Mouse (Mus musculus): ENCODE measurements around the gene Eral1. TPM values are rescaled to one million over a fixed set of nuclear protein-coding genes. Genes with fewer than 3 reads are reported as not detected.

The Eral1 gene
- 39.0 and 40.8 TPM in 2 replicates for polyA plus RNA-seq (2014; fragmentation: Nextera tagmentation; extraction: Ambion mirVana)

- Histone ChIP-seq H3K27me3 (replicated peaks; ENCODE audit: control insufficient read depth, insufficient read depth, low read length) (no peaks in the 10 kb centered on the region), H3K4me2 (peak within 1 kb of the TSS; percentile 79), H3K9me3 (ENCODE audit: control insufficient read depth, low read length) (no peaks in the 10 kb centered on the region), H3K36me3 (ENCODE audit: control insufficient read depth, insufficient read depth, low read length) (peaks cover 7% of the 10 kb centered on the region; the same call in 1 of the 2 replicates), H3K9ac (ENCODE audit: low read depth, low read length) (peak within 1 kb of the TSS; percentile 80), H3K4me3 (ENCODE audit: low read depth, low read length) (peak within 1 kb of the TSS; percentile 76), H3K4me1 (replicated peaks; ENCODE audit: control insufficient read depth, insufficient read depth, low read length) (peaks cover 12% of the 10 kb centered on the region), H3K27ac (ENCODE audit: low read depth, low read length) (peak within 1 kb of the TSS; percentile 56)
- DNase-seq (ENCODE audit: low spot score): peak; percentile 79
- peak; percentile 86 for ATAC-seq (replicated peaks; ENCODE audit: low FRiP score)
- 1% methylated on average over 42 of the region's 42 CpGs for WGBS
These were observed at the start of gene Eral1 for GRCm38 (mm10) chr11:78079961-78080921. Eral1 (minus strand) TSS chr11:78080383.

- no peaks in the 10 kb centered on the region for H3K9me3 ChIP-seq (ENCODE audit: control insufficient read depth, low read length)
- DNase-seq (ENCODE audit: low spot score): no peak
- H3K27me3 ChIP-seq (replicated peaks; ENCODE audit: control insufficient read depth, insufficient read depth, low read length): no peaks in the 10 kb centered on the region
- H3K9ac ChIP-seq (ENCODE audit: low read depth, low read length): no peak overlapping the region
- peaks cover 45% of the 10 kb centered on the region for H3K4me1 ChIP-seq (replicated peaks; ENCODE audit: control insufficient read depth, insufficient read depth, low read length)
- no peaks in the 10 kb centered on the region for H3K36me3 ChIP-seq (ENCODE audit: control insufficient read depth, insufficient read depth, low read length)
- no peak overlapping the region for H3K4me3 ChIP-seq (ENCODE audit: low read depth, low read length)
- H3K27ac ChIP-seq (ENCODE audit: low read depth, low read length): no peak overlapping the region
- 78% methylated on average over 8 of the region's 8 CpGs for WGBS
- ATAC-seq (replicated peaks; ENCODE audit: low FRiP score): no peak
- H3K4me2 ChIP-seq: no peak overlapping the region
These were observed 49.3 kb upstream of the Eral1 start for GRCm38 (mm10) chr11:78129458-78129857.

- H3K4me2 ChIP-seq: peak overlapping the region; percentile 6; the same call in 1 of the 2 replicates
- H3K9ac ChIP-seq (ENCODE audit: low read depth, low read length): no peak overlapping the region
- no peaks in the 10 kb centered on the region for H3K9me3 ChIP-seq (ENCODE audit: control insufficient read depth, low read length)
- H3K27me3 ChIP-seq (replicated peaks; ENCODE audit: control insufficient read depth, insufficient read depth, low read length): no peaks in the 10 kb centered on the region
- DNase-seq (ENCODE audit: low spot score) (no peak), ATAC-seq (replicated peaks; ENCODE audit: low FRiP score) (no peak)
- peak overlapping the region; percentile 51; the same call in 1 of the 2 replicates for H3K27ac ChIP-seq (ENCODE audit: low read depth, low read length)
- H3K4me3 ChIP-seq (ENCODE audit: low read depth, low read length): no peak overlapping the region
- H3K4me1 ChIP-seq (replicated peaks; ENCODE audit: control insufficient read depth, insufficient read depth, low read length): peaks cover 38% of the 10 kb centered on the region
- H3K36me3 ChIP-seq (ENCODE audit: control insufficient read depth, insufficient read depth, low read length): no peaks in the 10 kb centered on the region
- 51% methylated on average over 4 of the region's 4 CpGs for WGBS
These were observed 46.6 kb upstream of the Eral1 start for GRCm38 (mm10) chr11:78126739-78127138.

- no peak for DNase-seq (ENCODE audit: low spot score)
- Histone ChIP-seq H3K4me2 (peak overlapping the region; percentile 54), H3K4me3 (ENCODE audit: low read depth, low read length) (0 out of 2 replicates have a peak overlapping the region, but pooled peaks have one; percentile 20), H3K4me1 (replicated peaks; ENCODE audit: control insufficient read depth, insufficient read depth, low read length) (peaks cover 39% of the 10 kb centered on the region), H3K36me3 (ENCODE audit: control insufficient read depth, insufficient read depth, low read length) (no peaks in the 10 kb centered on the region), H3K27me3 (replicated peaks; ENCODE audit: control insufficient read depth, insufficient read depth, low read length) (no peaks in the 10 kb centered on the region), H3K9ac (ENCODE audit: low read depth, low read length) (peak overlapping the region; percentile 55), H3K27ac (ENCODE audit: low read depth, low read length) (peak overlapping the region; percentile 70), H3K9me3 (ENCODE audit: control insufficient read depth, low read length) (no peaks in the 10 kb centered on the region)
- ATAC-seq (replicated peaks; ENCODE audit: low FRiP score): no peak
- WGBS: 50% methylated on average over 6 of the region's 6 CpGs
These were observed 45.5 kb upstream of the Eral1 start for GRCm38 (mm10) chr11:78125691-78126090.

- Histone ChIP-seq H3K4me1 (replicated peaks; ENCODE audit: control insufficient read depth, insufficient read depth, low read length) (peaks cover 56% of the 10 kb centered on the region), H3K36me3 (ENCODE audit: control insufficient read depth, insufficient read depth, low read length) (no peaks in the 10 kb centered on the region), H3K4me2 (no peak overlapping the region), H3K27me3 (replicated peaks; ENCODE audit: control insufficient read depth, insufficient read depth, low read length) (no peaks in the 10 kb centered on the region), H3K27ac (ENCODE audit: low read depth, low read length) (no peak overlapping the region), H3K9me3 (ENCODE audit: control insufficient read depth, low read length) (no peaks in the 10 kb centered on the region), H3K9ac (ENCODE audit: low read depth, low read length) (no peak overlapping the region), H3K4me3 (ENCODE audit: low read depth, low read length) (no peak overlapping the region)
- ATAC-seq (replicated peaks; ENCODE audit: low FRiP score): no peak
- no peak for DNase-seq (ENCODE audit: low spot score)
These were observed 43.6 kb upstream of the Eral1 start for GRCm38 (mm10) chr11:78123782-78124181.

- Histone ChIP-seq H3K36me3 (ENCODE audit: control insufficient read depth, insufficient read depth, low read length) (no peaks in the 10 kb centered on the region), H3K4me2 (peak overlapping the region; percentile 30; the same call in 1 of the 2 replicates), H3K27ac (ENCODE audit: low read depth, low read length) (peak overlapping the region; percentile 45; the same call in 1 of the 2 replicates), H3K4me1 (replicated peaks; ENCODE audit: control insufficient read depth, insufficient read depth, low read length) (peaks cover 62% of the 10 kb centered on the region), H3K9me3 (ENCODE audit: control insufficient read depth, low read length) (no peaks in the 10 kb centered on the region), H3K27me3 (replicated peaks; ENCODE audit: control insufficient read depth, insufficient read depth, low read length) (no peaks in the 10 kb centered on the region), H3K9ac (ENCODE audit: low read depth, low read length) (no peak overlapping the region), H3K4me3 (ENCODE audit: low read depth, low read length) (no peak overlapping the region)
- DNase-seq (ENCODE audit: low spot score): no peak
- no peak for ATAC-seq (replicated peaks; ENCODE audit: low FRiP score)
- 58% methylated on average over 4 of the region's 4 CpGs for WGBS
These were observed 42.6 kb upstream of the Eral1 start for GRCm38 (mm10) chr11:78122815-78123214.

GRCm38 (mm10) chr11:78121176-78121575 is 41.0 kb upstream of the Eral1 start:
- H3K4me2 ChIP-seq: no peak overlapping the region
- H3K4me3 ChIP-seq (ENCODE audit: low read depth, low read length): no peak overlapping the region
- H3K9ac ChIP-seq (ENCODE audit: low read depth, low read length): no peak overlapping the region
- H3K27ac ChIP-seq (ENCODE audit: low read depth, low read length): no peak overlapping the region
- peaks cover 63% of the 10 kb centered on the region for H3K4me1 ChIP-seq (replicated peaks; ENCODE audit: control insufficient read depth, insufficient read depth, low read length)
- H3K27me3 ChIP-seq (replicated peaks; ENCODE audit: control insufficient read depth, insufficient read depth, low read length): no peaks in the 10 kb centered on the region
- no peaks in the 10 kb centered on the region for H3K9me3 ChIP-seq (ENCODE audit: control insufficient read depth, low read length)
- 75% methylated on average over 5 of the region's 5 CpGs for WGBS
- ATAC-seq (replicated peaks; ENCODE audit: low FRiP score) (no peak), DNase-seq (ENCODE audit: low spot score) (no peak)
- H3K36me3 ChIP-seq (ENCODE audit: control insufficient read depth, insufficient read depth, low read length): no peaks in the 10 kb centered on the region

GRCm38 (mm10) chr11:78119898-78120297 is 39.7 kb upstream of the Eral1 start:
- 39% methylated on average over 8 of the region's 8 CpGs for WGBS
- no peaks in the 10 kb centered on the region for H3K27me3 ChIP-seq (replicated peaks; ENCODE audit: control insufficient read depth, insufficient read depth, low read length)
- ATAC-seq (replicated peaks; ENCODE audit: low FRiP score) (no peak), DNase-seq (ENCODE audit: low spot score) (no peak)
- H3K4me2 ChIP-seq: peak overlapping the region; percentile 39
- H3K27ac ChIP-seq (ENCODE audit: low read depth, low read length): peak overlapping the region; percentile 50; the same call in 1 of the 2 replicates
- H3K9ac ChIP-seq (ENCODE audit: low read depth, low read length): peak overlapping the region; percentile 49; the same call in 1 of the 2 replicates
- H3K4me3 ChIP-seq (ENCODE audit: low read depth, low read length): no peak overlapping the region; the same call in 1 of the 2 replicates
- H3K36me3 ChIP-seq (ENCODE audit: control insufficient read depth, insufficient read depth, low read length): no peaks in the 10 kb centered on the region
- no peaks in the 10 kb centered on the region for H3K9me3 ChIP-seq (ENCODE audit: control insufficient read depth, low read length)
- H3K4me1 ChIP-seq (replicated peaks; ENCODE audit: control insufficient read depth, insufficient read depth, low read length): peaks cover 54% of the 10 kb centered on the region

Measured in liver, embryonic 11.5 days (tissue).